Mouse (Mus musculus) adrenal gland, adult 2 months (tissue): ENCODE measurements at regions not wholly inside any gene's neighbourhood (a gene's known extent, or its start where the extent isn't known, plus 50 kb on each side); places are given as distances from the start of the nearest gene placed in this dataset.

ENCODE experiments used
- DNase-seq: peaks from one replicate; pipeline ENCODE4 v3.0.0; 2021

DNA sequence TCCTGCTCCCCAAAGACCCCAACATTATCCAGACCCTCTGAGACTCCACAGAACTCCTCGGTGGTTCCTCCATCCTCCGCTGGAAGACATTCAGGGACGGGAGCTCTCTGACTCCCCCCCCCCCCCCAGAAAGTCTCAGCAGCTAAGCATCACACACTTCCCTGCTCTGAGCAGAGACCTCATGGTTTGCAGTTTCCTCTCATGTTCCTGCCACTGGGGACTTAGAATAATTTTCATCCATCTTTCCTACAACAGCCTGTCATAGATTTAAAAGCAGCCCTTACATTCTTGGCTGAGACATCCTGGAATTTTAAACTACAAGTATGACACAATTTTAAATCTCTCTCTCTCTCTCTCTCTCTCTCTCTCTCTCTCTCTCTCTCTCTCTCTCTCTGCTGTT, 69.2 kb downstream of the Gpr65 start:
- no peak for DNase-seq

DNA sequence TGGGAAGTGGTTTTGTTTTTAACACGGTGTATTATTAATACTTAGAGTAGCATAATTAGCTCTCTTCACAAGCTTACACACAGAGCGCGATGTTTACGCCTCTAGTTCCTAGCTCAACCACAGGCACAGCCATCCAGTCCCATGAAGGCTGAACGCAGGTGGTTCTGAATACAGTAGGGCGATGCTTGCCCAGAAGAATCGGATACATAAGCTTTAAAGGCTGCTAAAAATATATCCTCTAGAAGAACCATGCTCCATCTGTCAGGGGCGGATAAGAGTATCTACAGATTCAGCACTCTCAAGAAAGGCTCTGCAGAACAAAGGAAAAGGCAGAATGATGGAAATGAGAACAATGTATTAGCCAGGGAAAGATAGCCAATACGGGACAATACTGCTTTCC, 71.1 kb downstream of the Gpr65 start:
- DNase-seq, result no peak

DNA sequence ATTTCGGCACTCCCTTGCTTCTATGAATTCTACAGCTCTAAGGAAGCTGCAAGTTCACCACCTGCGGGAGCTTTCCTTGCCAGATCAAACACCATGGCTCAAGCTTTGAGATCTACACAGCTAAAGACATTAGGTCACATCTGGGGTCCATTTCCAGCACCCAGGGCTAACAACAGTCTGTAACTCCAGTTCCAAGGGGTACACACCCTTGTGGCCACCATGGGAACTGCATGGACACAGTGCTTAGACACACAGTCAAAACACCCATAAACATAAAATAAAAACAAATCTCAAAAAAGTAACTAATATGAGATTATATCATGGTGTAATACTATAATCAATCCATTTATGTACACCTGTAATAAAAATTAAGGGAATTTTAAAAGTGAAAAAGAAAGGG, 73.7 kb downstream of the Gpr65 start:
- DNase-seq, result no peak

DNA sequence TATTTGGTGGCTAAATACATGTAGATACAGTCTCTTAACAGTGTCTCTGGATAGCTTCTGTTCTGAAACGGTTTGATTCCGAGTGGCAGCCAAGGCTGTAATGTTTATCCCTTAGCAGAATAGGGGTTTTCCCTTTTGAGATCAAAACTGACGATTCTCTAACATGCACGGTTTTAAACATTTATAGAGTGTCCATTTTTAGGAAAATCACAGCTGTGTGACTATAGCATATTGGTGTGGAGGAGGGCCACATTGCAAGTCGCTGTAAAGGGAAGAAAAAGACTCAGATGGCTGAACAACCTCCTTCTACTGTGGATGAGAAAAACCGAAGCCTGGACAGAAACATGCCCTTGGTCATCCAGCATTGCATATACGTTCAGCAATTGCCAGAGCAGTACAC, 75.2 kb downstream of the Gpr65 start:
- no peak for DNase-seq

DNA sequence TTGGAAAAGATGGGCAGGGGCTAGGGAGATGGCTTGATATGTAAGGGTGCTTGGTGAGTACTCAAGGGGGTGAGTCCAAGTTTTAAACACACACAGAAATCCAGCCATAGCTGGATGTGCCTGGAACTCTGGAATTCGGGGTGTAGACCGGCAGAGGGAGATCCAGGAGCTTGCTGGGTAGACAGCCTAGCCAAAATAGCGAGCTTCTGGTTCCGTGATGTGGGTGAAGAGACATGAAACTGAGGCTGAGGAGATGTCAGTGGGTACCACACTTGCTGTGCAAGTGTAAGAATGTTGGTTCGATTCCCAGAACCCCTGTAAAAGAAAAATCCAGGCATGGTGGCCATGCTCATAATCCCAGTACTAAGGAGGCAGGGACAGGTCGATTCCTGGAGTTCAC, 78.6 kb downstream of the Gpr65 start:
- DNase-seq, result no peak

DNA sequence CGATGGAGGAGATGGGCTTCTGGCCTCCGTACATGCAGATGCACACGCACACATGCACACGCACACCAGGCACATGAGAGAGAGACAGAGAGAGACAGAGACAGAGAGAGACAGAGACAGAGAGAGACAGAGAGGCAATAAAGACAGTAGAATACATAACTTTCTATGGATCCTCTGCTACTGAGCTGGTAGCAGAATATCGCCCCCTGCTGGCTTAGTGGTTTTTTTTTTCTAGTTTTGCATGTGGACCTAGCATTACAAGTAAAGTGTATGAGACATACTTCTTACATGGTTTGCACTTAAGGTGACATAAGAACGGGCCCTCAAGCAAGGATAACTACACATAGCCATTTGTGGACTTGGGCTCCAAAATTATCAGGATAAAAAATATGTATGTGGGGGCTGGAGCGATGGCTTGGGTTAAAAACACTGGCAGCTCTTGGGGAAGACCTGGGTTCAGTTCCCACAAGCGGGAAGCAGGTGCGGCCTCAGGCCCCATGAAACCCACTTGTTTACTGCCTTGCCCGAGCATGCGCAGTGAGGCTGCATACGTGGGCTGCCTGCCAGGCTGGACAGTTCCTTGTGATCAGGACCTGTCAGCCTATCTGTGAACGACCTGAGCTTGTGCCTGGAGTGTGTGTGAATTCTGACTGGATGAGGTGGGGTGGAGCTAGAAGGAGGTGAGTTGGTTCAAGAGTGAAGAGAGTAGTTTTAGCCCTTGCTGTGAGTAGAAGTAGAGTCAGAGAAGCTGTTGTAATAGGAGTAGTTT, 79.3 kb downstream of the Gpr65 start:
- peak; percentile 37 for DNase-seq

DNA sequence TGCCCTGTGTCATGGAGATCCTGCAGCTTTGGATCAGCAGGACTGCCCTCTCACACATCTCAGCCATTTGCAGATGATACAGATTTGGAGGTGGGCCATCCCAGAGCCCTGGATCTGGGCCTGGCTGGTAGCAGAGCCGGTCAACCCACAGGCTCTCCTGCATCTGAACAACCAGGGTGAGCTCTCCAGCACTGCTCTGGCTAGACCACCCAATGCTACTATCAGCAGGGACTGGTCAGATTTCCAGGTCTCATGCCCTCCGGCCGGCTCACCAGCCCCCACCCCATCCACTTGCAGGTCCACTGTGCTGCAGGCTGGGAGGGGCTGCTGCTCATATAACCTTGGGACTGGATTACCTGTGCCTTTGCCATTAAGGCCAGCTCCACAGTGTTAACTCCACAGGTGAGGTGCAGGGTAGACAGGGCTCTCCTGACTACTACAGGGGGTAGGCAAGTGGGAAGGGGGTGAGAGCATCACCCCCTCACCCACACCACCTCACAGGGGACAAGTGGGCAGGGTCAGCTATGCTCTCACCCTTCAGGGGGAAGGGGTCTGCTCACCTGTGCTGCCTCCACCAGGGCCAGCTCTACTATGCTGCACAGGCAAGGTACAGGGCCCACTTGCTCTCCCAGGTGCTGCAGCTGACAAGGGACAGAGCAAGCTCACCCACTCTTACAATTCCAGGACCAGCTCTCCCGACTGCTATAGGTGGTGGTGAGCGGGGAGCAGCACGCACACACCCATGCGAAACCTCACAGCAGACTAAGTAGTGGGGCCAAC, 81.6 kb downstream of the Gpr65 start:
- no peak for DNase-seq

DNA sequence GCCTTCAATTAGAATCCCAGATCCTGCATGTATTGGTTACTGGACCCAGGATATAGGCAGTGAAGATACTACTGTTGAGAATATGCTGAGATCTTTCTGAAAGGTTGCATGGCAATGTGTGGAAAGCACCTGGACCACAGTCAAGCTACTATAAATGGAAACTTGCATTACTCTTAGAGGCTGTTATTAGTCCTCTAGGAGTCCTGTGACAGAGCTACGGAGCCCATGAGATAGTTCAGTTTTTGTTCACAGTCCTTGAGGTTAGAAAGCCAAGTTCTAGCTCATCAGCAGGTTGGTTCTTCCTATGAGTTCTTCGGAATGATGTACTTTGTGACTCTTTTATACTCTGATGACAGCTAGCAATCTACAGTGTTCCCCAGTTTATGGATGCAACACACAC, 84.0 kb downstream of the Gpr65 start:
- no peak for DNase-seq

DNA sequence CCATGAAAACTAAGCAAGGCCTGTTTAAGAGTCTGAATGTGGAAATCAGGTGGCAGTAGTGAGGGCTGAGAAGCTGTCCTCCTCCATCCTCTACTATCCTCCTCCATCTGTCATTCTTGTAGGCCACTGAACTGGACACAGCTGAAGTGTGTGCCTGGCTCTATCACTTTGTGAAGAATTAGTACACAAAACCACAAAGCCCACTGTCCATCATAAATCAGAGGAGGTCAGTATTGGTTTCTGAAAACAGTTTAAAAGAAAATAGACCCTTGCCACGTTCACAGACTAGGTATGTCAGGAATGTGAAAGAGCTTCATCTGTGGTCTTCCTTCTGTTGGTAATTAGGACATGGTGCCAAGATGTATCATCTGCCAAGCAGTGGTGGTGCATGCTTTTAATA, 86.1 kb downstream of the Gpr65 start:
- DNase-seq, result no peak

DNA sequence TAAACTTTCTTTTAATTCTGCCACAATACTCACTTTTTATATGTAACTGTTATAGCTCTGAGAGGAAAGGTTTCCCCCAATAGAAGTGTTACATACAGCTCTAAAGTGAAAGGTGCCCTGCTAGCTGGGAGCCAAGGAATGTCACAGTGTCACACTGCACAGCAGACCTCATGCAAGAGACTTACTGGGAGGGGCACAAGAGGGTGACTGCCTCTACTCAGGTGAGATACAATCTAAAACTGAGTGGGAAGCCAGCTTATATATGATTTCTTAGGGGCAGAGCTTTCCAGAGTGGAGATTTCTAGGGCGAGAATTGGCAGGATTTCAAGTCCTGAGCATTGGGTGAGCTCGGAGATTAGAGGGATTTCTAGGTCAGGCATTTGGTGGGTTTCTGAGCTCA, 99.1 kb downstream of the Gpr65 start:
- no peak for DNase-seq

DNA sequence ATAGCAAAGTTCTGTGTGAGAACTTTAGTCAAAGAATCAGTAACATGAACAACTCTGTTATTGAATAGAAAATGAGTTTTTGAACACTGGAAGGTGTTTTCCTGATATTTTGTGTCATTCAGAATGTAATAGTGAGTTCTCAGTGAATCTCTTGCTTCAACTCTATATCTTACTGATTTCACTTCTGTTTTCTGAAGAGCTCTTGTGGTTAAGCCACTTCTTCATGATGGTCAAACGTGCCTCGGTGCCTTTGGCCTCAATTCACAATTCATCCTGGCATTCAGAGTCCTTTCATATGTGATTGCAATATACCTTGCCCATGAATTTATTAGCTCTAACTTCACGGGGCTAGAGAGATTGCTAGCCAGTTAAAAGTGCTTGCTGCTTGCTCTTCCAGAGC, 102.3 kb downstream of the Gpr65 start:
- DNase-seq, result no peak

DNA sequence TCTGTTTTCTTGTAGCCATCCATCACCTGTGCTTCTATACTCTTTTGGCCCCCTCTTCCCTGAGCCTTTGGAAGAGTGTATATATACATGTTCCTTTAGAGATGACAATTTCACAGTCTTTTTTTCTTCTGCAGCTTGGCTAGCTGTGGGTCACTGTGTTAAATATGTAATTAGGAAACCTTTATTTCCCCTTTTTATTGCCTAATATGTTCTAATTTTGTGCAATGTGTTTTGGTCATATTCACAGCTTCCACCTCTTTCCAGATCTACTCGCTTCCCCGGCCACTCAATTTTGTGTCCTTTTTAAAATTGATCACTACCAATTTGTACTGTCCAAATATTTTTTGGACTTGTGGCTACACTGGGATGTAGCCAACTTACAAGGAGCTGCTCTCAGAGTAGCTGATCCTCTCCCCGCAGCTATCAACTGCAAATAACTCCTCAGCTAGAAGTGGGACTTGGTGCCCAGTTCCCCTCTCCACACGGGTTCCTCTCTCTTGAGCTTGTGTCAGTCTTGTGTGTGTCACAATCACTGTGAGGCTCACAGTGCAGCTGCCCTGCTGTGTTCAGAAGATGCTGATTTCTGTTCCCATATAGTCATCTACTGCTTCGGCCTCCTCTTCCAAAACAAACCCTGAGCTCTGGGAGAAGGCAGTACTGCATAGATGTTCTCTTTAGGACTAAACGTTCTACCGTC, 106.9 kb downstream of the Gpr65 start:
- no peak for DNase-seq
